Mouse (Mus musculus) thymus, adult 2 months (tissue): Measurements from ENCODE around the gene Mia2.

Source experiments
- CTCF ChIP-seq: fragments of 200-500 bp; IDR thresholded peaks from 2 replicates; pipeline ENCODE4 v1.5.1; 2012; ENCODE audit warnings: mild to moderate bottlenecking, control low read depth, low read length, moderate library complexity, borderline replicate concordance; ENCODE audit not compliant: control insufficient read depth, poor library complexity, insufficient read depth; ENCODE audit errors: extremely low read depth
- POLR2A ChIP-seq: fragments of 200-500 bp; IDR thresholded peaks from 2 replicates; pipeline ENCODE4 v1.6.1; 2012; ENCODE audit warnings: mild to moderate bottlenecking, low read length, control low read depth, moderate library complexity; ENCODE audit not compliant: control insufficient read depth, poor library complexity, insufficient read depth; ENCODE audit errors: extremely low read depth

DNA sequence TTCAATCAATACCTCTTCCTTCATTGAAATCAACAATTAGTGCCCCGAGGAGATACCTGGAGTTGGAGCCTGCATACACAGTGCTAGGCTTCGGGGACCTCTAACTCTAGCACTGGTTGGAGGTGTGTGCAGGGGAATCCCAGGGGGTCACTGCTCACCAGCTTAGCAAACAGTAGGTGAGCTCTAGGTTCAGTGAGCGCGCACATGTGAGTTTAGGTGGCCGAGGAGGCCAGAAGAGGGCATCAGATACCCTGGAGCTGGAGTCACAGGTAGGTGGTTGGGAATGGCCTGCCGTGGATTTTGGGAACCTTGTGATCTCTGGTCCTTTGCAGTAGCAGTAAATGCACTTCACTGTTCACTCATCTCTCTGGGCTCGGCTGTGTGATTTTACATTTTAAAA is 37.3 kb downstream of the Mia2 start:
- no peak for TF ChIP-seq POLR2A
- no peak for TF ChIP-seq CTCF
